ENCODE assay signal across 8 mouse cellular contexts in the genomic region with DNA sequence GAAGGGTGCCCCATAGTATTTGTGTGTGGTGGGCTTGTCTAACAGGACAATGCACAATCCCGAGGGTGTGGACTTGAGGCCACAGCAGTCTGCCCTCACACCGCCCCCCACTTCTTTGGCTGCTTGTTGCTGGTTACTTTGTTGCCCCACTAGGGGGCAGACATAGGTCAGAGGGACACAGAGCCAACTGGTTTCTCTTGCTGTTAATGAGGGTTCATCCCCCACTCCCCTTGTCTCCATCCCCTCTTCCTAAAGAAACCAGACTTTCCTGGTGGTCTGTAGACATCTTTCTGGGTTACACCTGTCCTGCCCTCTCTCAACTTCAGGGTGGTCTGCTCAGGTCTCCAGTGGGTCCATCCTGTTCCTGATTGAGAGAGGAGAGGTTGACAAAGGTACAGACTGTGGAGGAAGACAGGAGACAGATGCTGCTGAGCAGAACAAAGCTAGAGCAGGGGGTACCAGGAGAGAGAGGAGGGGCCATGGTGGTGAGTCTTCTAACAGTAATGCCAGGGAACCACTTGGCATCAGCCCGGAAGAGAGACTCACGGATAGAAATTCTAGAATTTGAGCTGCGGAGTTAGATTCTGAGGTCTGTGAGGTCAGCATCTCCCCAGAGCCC. TPM values are rescaled to one million over a fixed set of nuclear protein-coding genes. Genes with fewer than 3 reads are reported as not detected.
DNase-seq lines count a peak whose midpoint lies in the region; ATAC-seq and TF ChIP-seq lines count a peak whose summit lies in the region.

No protein-coding gene starts in this region.

- peak; percentile 53 for TF ChIP-seq CTCF in kidney, adult 2 months (conservative IDR thresholded peaks at IDR 0.05; ENCODE audit: insufficient read depth, insufficient read length, low read depth, low read length)
- peak; percentile 58 for TF ChIP-seq CTCF in G1E (IDR thresholded peaks at IDR 0.05; ENCODE audit: low read depth, low read length)

- TF ChIP-seq POLR2A in kidney, adult 2 months (IDR thresholded peaks at IDR 0.05; ENCODE audit: low read depth, low read length) = no peak

- no peak overlapping the region for H3K4me3 ChIP-seq in kidney, adult 2 months (ENCODE audit: insufficient read depth, low read depth, low read length)
- no peak overlapping the region for H3K4me3 ChIP-seq in G1E (ENCODE audit: low read depth, low read length)
- no peak overlapping the region for H3K4me3 ChIP-seq in liver, embryonic 11.5 days (ENCODE audit: low read depth, low read length)

- 63% methylated on average over 5 of the region's 5 CpGs for WGBS in kidney, adult 2 months
- WGBS in liver, embryonic 11.5 days = 66% methylated on average over 5 of the region's 5 CpGs

- no peak overlapping the region for H3K4me2 ChIP-seq in liver, embryonic 11.5 days

- no peaks in the 10 kb centered on the region for H3K27me3 ChIP-seq in kidney, adult 2 months (replicated peaks; ENCODE audit: control insufficient read depth, insufficient read depth, low read length)
- H3K27me3 ChIP-seq in G1E (ENCODE audit: insufficient read depth, low read length) = peaks cover 53% of the 10 kb centered on the region
- H3K27me3 ChIP-seq in liver, embryonic 11.5 days (replicated peaks; ENCODE audit: control insufficient read depth, insufficient read depth, low read length) = 0 out of 2 replicates have a peak, but pooled peaks cover 3% of the 10 kb centered on the region

- peak; percentile 34; the same call in 1 of the 2 replicates for ATAC-seq in G1E (ENCODE audit: extremely low read depth, insufficient number of reproducible peaks, low FRiP score, poor library complexity, severe bottlenecking)
- peak; percentile 87 for ATAC-seq in common myeloid progenitor, adult 5-6 weeks (replicated peaks; ENCODE audit: low read depth, poor library complexity, severe bottlenecking)
- peak; percentile 34; the same call in 1 of the 2 replicates for ATAC-seq in liver, embryonic 11.5 days (replicated peaks; ENCODE audit: low FRiP score)

- H3K27ac ChIP-seq in kidney, adult 2 months (ENCODE audit: insufficient read depth, low read depth, low read length) = no peak overlapping the region
- H3K27ac ChIP-seq in liver, embryonic 11.5 days (ENCODE audit: low read depth, low read length) = no peak overlapping the region

- H3K9me3 ChIP-seq in G1E (replicated peaks) = no peaks in the 10 kb centered on the region
- H3K9me3 ChIP-seq in liver, embryonic 11.5 days (ENCODE audit: control insufficient read depth, low read length) = no peaks in the 10 kb centered on the region

- no peaks in the 10 kb centered on the region for H3K36me3 ChIP-seq in kidney, adult 2 months (ENCODE audit: control insufficient read depth, insufficient read depth, low read length)
- H3K36me3 ChIP-seq in G1E (replicated peaks) = no peaks in the 10 kb centered on the region
- no peaks in the 10 kb centered on the region for H3K36me3 ChIP-seq in liver, embryonic 11.5 days (ENCODE audit: control insufficient read depth, insufficient read depth, low read length)

- no peaks in the 10 kb centered on the region for H3K4me1 ChIP-seq in kidney, adult 2 months (ENCODE audit: control insufficient read depth, insufficient read depth, low read length)
- peaks cover 10% of the 10 kb centered on the region for H3K4me1 ChIP-seq in G1E (ENCODE audit: insufficient read depth, low read depth, low read length)
- H3K4me1 ChIP-seq in liver, embryonic 11.5 days (replicated peaks; ENCODE audit: control insufficient read depth, insufficient read depth, low read length) = no peaks in the 10 kb centered on the region

- no peak overlapping the region for H3K9ac ChIP-seq in liver, embryonic 11.5 days (ENCODE audit: low read depth, low read length)

- peak; percentile 16 for DNase-seq in kidney, adult 2 months
- no peak for DNase-seq in kidney, adult 8-10 months
- DNase-seq in G1E (ENCODE audit: low spot score) = peak; percentile 41
- no peak for DNase-seq in liver, embryonic 11.5 days (ENCODE audit: low spot score)
- DNase-seq in thymus, postnatal 36 days = peak; percentile 30 to 36
- no peak for DNase-seq in natural killer cell, adult 2 months (ENCODE audit: low spot score in 2 of 2)
- DNase-seq in heart, adult 9 months (ENCODE audit: low spot score in 2 of 2) = no peak

RNA-seq across cellular contexts. Expression of a gene that starts 26.3 kb away (rescaled TPM):
- polyA plus RNA-seq in kidney, adult 2 months (2012; rRNA removed) = 3.2 and 3.6 TPM in 2 replicates
- total RNA-seq in G1E (2014; fragmentation: Nextera tagmentation) (not detected in 2 replicates), G1E (2017) (under 0.01 TPM in 1 of 2 replicates, not detected in the other)
- 0.01 TPM in 1 of 2 replicates, not detected in the other for polyA plus RNA-seq in G1E (2012)
- total RNA-seq in common myeloid progenitor, adult 5-6 weeks (2017) = not detected in 2 replicates
- 1.5 and 1.6 TPM in 2 replicates for polyA plus RNA-seq in liver, embryonic 11.5 days (2014; fragmentation: Nextera tagmentation; extraction: Ambion mirVana)

RNA-seq across cellular contexts. Expression of a gene that starts 41.2 kb away (rescaled TPM):
- 36.2 and 44.4 TPM in 2 replicates for polyA plus RNA-seq in kidney, adult 2 months (2012; rRNA removed)
- total RNA-seq in G1E (2014; fragmentation: Nextera tagmentation) (12.3 and 12.7 TPM in 2 replicates), G1E (2017) (16.1 and 16.4 TPM in 2 replicates)
- polyA plus RNA-seq in G1E (2012) = 14.2 and 14.4 TPM in 2 replicates
- 7.6 and 13.8 TPM in 2 replicates for total RNA-seq in common myeloid progenitor, adult 5-6 weeks (2017)
- 21.6 and 21.9 TPM in 2 replicates for polyA plus RNA-seq in liver, embryonic 11.5 days (2014; fragmentation: Nextera tagmentation; extraction: Ambion mirVana)

Comparison
In these comparisons a context has a peak if more than half of its experiments do, and no peak if none do; other contexts are left out.
1. DNase-seq: peak in kidney, adult 2 months (single experiment), G1E (single experiment) and thymus, postnatal 36 days (2 of 2); none in kidney, adult 8-10 months (0 of 2), liver, embryonic 11.5 days (single experiment), natural killer cell, adult 2 months (0 of 2) and heart, adult 9 months (0 of 2).
2. ATAC-seq: peak in every context shown above with its lines; median percentile 87 in common myeloid progenitor, adult 5-6 weeks; 34 in G1E; 34 in liver, embryonic 11.5 days.